ENCODE assay signal across 20 mouse cellular contexts in genomic region chr8:46293201-46293600, GRCm38 (mm10). TPM values are rescaled to one million over a fixed set of nuclear protein-coding genes. Genes with fewer than 3 reads are reported as not detected.
DNase-seq lines count a peak whose midpoint lies in the region; ATAC-seq lines count a peak whose summit lies in the region.
"Had no signal": no experiment of that assay in that cellular context is flagged by ENCODE, and none has a peak within 500 bp of the region (broad histone marks: within the 10 kb centered on the region; RNA-seq: fewer than 3 reads in every experiment).

No protein-coding gene starts in this region.

- peak; percentile 62; the same call in 1 of the 2 replicates for ATAC-seq in frontal cortex, adult (ENCODE audit: low TSS enrichment)
- ATAC-seq in hindbrain, embryonic 13.5 days (ENCODE audit: low FRiP score) = no peak
- ATAC-seq in forebrain, embryonic 14.5 days = no peak
- ATAC-seq in midbrain, embryonic 15.5 days (replicated peaks) = no peak
- ATAC-seq: inflammation-experienced regulatory T-cells, adult 6 months had no signal

- no peak overlapping the region for H3K4me3 ChIP-seq in hindbrain, embryonic 13.5 days
- no peak overlapping the region for H3K4me3 ChIP-seq in hindbrain, embryonic 10.5 days
- peak overlapping the region; percentile 9 for H3K4me3 ChIP-seq in forebrain, embryonic 14.5 days (ENCODE audit: low read depth, low read length)
- H3K4me3 ChIP-seq in midbrain, embryonic 15.5 days = no peak overlapping the region; the same call in 1 of the 2 replicates
- H3K4me3 ChIP-seq: layer of hippocampus, adult 2 months; stomach, embryonic 15.5 days had no signal

- no peak for DNase-seq in frontal cortex, postnatal 14 days (ENCODE audit: low spot score in 2 of 2)
- DNase-seq in hindbrain, embryonic 10.5 days (ENCODE audit: low spot score) = no peak
- no peak for DNase-seq in forebrain, embryonic 14.5 days (ENCODE audit: low spot score)
- DNase-seq in layer of hippocampus, adult 18-20 months (ENCODE audit: low spot score in 2 of 2) = no peak
- DNase-seq in spleen, postnatal 36 days (ENCODE audit: low spot score in 2 of 2) = no peak
- DNase-seq: cerebellum, adult 2 months; embryo, embryonic 11 days; lung, embryonic 14.5 days; thymus, postnatal 4 days had no signal

- H3K4me2 ChIP-seq in hindbrain, embryonic 13.5 days = 0 out of 2 replicates have a peak overlapping the region, but pooled peaks have one; percentile 8
- H3K4me2 ChIP-seq in forebrain, embryonic 14.5 days (ENCODE audit: low read length) = peak overlapping the region; percentile 53
- H3K4me2 ChIP-seq in midbrain, embryonic 15.5 days = peak overlapping the region; percentile 41; the same call in 1 of the 2 replicates
- H3K4me2 ChIP-seq: lung, embryonic 14.5 days; stomach, embryonic 15.5 days had no signal

- peaks cover 100% of the 10 kb centered on the region for H3K27me3 ChIP-seq in hindbrain, embryonic 13.5 days
- H3K27me3 ChIP-seq in hindbrain, embryonic 10.5 days (ENCODE audit: insufficient read depth, poor library complexity, severe bottlenecking) = peaks cover 100% of the 10 kb centered on the region
- peaks cover 75% of the 10 kb centered on the region for H3K27me3 ChIP-seq in forebrain, embryonic 14.5 days (replicated peaks; ENCODE audit: control insufficient read depth, insufficient read depth, low read length)
- H3K27me3 ChIP-seq in midbrain, embryonic 15.5 days (replicated peaks) = peaks cover 84% of the 10 kb centered on the region

- H3K4me1 ChIP-seq in hindbrain, embryonic 13.5 days (replicated peaks) = peaks cover 22% of the 10 kb centered on the region
- peaks cover 54% of the 10 kb centered on the region for H3K4me1 ChIP-seq in hindbrain, embryonic 10.5 days (replicated peaks)
- peaks cover 12% of the 10 kb centered on the region; the same call in 1 of the 2 replicates for H3K4me1 ChIP-seq in forebrain, embryonic 14.5 days (ENCODE audit: control insufficient read depth, insufficient read depth, low read length)
- H3K4me1 ChIP-seq in midbrain, embryonic 15.5 days = peaks cover 44% of the 10 kb centered on the region

- no peaks in the 10 kb centered on the region for H3K36me3 ChIP-seq in hindbrain, embryonic 13.5 days
- no peaks in the 10 kb centered on the region for H3K36me3 ChIP-seq in hindbrain, embryonic 10.5 days
- no peaks in the 10 kb centered on the region for H3K36me3 ChIP-seq in forebrain, embryonic 14.5 days (ENCODE audit: control insufficient read depth, insufficient read depth, low read length)
- H3K36me3 ChIP-seq in midbrain, embryonic 15.5 days (replicated peaks) = no peaks in the 10 kb centered on the region
- H3K36me3 ChIP-seq: stomach, embryonic 15.5 days had no signal

- 2% methylated on average over 14 of the region's 14 CpGs for WGBS in hindbrain, embryonic 13.5 days
- 3% methylated on average over 14 of the region's 14 CpGs for WGBS in hindbrain, embryonic 10.5 days
- under 1% methylated on average over 14 of the region's 14 CpGs for WGBS in forebrain, embryonic 14.5 days
- WGBS in midbrain, embryonic 15.5 days = 3% methylated on average over 14 of the region's 14 CpGs

- no peak overlapping the region for H3K27ac ChIP-seq in hindbrain, embryonic 13.5 days
- H3K27ac ChIP-seq in hindbrain, embryonic 10.5 days = no peak overlapping the region
- H3K27ac ChIP-seq in forebrain, embryonic 14.5 days (ENCODE audit: low read depth, low read length) = no peak overlapping the region
- no peak overlapping the region for H3K27ac ChIP-seq in midbrain, embryonic 15.5 days
- H3K27ac ChIP-seq: layer of hippocampus, adult 2 months; stomach, embryonic 15.5 days had no signal

- H3K9ac ChIP-seq in hindbrain, embryonic 13.5 days = no peak overlapping the region
- H3K9ac ChIP-seq in forebrain, embryonic 14.5 days (ENCODE audit: low read length) = no peak overlapping the region
- no peak overlapping the region for H3K9ac ChIP-seq in midbrain, embryonic 15.5 days
- H3K9ac ChIP-seq: lung, embryonic 14.5 days; stomach, embryonic 15.5 days had no signal

- no peaks in the 10 kb centered on the region for H3K9me3 ChIP-seq in hindbrain, embryonic 13.5 days
- no peaks in the 10 kb centered on the region for H3K9me3 ChIP-seq in hindbrain, embryonic 10.5 days
- no peaks in the 10 kb centered on the region for H3K9me3 ChIP-seq in forebrain, embryonic 14.5 days (replicated peaks; ENCODE audit: control insufficient read depth, low read length)
- H3K9me3 ChIP-seq in midbrain, embryonic 15.5 days = no peaks in the 10 kb centered on the region
- H3K9me3 ChIP-seq: stomach, embryonic 15.5 days had no signal

RNA-seq across cellular contexts. Expression of gene Helt, which starts 1.3 kb away (rescaled TPM):
- polyA plus RNA-seq in hindbrain, embryonic 13.5 days (2015; fragmentation: Nextera tagmentation; extraction: Ambion mirVana) = 1.8 and 1.9 TPM in 2 replicates
- polyA plus RNA-seq in hindbrain, embryonic 10.5 days (2016; fragmentation: Nextera tagmentation; extraction: Ambion mirVana) = 0.27 and 0.41 TPM in 2 replicates
- polyA plus RNA-seq in forebrain, embryonic 14.5 days (2014; fragmentation: Nextera tagmentation; extraction: Ambion mirVana) = 5.4 and 5.9 TPM in 2 replicates
- 5.4 and 5.8 TPM in 2 replicates for polyA plus RNA-seq in midbrain, embryonic 15.5 days (2015; fragmentation: Nextera tagmentation; extraction: Ambion mirVana)
- not detected for total RNA-seq in layer of hippocampus, adult 18-20 months (2021)
- total RNA-seq: adrenal gland, adult 2 months; layer of hippocampus, adult 2 months; left cerebral cortex, postnatal 10 days; liver, adult 2 months had no signal
- polyA plus RNA-seq: cerebellum, adult 2 months; gonadal fat pad, adult 2 months; inflammation-experienced regulatory T-cells, adult 6 months; kidney, embryonic 14.5 days; liver, adult 2 months; lung, embryonic 14.5 days had no signal
